Mouse (Mus musculus) heart, adult 18-20 months (tissue): ENCODE measurements at regions not wholly inside any gene's neighbourhood (a gene's known extent, or its start where the extent isn't known, plus 50 kb on each side); places are given as distances from the start of the nearest gene placed in this dataset.

Source experiments
- DNase-seq, 2 experiments: peaks; one replicate each; pipeline ENCODE4 v3.0.0; 2021 to 2022; ENCODE audit warnings: mixed read lengths in 1 of 2

DNA sequence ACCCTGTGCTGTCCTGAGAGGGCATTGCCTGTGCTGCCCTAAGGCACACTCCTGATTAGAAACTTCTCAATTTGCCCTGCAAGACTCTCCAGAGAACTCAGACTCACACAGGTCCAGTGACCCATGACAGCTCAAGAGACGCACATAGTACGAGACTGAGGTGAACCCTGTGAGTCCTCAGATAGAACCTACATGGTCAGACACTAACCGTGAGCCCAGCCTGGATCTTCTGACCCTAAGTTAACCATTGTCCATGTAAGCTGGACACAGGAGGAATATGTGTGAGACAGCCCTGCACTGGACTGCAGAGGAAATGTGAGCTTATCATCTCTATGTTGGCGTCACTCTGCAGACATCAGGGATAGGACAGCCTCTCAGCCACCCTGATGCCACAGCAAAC is 91.4 kb upstream of the Selenok start:
- DNase-seq: no peak

DNA sequence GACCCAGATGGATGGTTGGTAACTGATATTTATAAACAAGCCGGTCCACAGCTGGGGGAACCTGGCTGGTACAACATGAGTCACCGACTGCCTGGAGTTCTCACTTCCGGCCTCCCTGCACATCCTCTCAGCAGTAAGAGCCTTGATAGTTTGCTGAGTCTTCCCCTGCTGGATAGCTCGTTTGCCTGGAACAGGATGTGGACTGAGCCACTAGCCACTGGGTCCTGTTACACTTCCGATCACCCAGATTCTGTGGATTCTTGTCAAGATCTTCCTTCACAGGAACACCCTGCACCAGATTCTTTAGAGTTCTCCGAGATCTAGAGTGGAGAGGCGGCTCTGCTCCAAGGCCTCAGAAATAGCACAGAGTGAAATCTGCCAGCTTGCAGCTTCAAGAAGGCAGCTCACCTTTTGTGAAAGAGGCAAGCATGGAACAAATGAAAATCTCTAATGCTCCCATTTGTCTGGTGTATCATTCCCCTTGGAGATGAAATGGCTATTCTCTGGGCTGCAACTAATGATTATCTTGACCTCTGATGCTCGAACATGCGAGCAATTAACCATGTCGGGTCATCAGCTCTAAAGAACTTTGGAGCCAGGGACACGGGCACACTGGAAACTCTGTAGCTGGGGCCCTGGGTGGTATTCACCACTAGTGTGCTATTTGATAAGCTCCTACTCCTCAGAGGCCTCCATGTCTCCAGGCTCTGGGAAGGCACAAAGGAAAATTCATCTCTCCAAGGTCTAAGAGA is 90.3 kb upstream of the Selenok start:
- peak in 1 of 2 experiments; percentile 2 for DNase-seq

DNA sequence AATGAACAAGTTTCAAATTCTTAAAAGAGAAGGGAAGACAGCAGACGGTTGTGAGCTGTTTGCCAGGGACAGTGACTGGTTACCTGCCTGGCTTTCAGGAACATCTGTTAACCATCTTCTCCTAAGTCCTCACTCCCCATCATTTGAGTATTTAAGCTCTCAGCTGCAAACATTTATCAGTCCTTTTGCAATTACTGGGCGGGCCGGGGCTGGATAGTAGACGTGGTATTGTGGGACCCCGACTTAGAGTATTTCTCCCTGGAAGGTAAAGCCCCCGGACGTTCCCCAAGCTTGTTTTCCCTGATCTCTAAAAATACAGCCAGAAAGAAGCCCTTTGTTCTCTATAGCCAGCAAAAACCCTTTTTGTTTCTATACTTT is 89.7 kb upstream of the Selenok start:
- no peak for DNase-seq

DNA sequence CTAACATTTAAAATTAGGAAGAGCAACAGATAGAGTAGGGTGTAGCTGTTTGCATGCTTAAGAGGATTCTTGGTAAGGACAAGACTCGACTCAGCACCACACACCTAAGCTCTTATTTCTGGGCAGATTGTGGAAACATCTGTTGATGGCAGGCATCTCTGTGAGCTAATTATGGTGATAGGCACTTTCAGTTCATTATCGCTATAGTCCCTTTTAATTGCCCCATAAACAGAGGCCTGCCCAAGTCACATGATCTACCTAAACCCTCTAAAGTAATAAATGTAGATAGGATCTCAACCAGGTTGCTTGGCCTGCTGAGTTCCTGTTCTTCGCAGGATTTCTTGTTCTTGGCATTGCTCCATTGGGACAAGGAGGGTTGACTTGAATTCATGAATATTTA is 88.8 kb upstream of the Selenok start:
- DNase-seq: no peak

DNA sequence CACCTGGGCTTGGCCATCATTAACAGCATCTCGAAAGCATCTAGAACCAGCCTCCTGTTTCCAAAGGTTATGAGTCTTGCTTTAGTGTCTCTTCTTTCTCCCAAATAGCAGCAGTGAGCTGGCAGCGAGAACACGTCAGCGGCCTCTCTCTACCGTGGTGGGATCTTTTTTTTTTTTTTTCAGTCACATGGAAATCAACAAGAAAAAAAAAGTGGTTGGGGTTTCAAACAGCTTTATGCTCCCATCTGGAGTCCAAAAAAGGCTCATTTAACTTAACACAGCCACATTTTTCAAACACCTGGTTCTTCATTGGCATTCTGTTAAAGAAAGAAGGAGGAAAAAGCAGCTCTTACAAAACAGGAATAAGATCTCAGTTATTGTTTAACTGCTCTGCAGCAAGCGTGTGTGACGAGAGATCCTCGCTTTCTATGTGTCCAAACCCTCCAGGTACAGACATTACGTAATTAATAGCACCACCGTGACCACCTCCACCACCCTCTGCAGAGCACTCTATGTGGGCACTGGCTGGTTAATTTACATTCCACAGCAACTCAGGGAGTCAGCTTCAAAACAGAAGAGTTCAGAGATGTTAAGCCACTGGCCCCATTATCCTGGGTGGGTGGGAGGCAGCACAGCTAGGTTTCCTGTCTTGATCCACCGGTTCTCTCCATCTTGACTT is 85.3 kb upstream of the Selenok start:
- no peak for DNase-seq

DNA sequence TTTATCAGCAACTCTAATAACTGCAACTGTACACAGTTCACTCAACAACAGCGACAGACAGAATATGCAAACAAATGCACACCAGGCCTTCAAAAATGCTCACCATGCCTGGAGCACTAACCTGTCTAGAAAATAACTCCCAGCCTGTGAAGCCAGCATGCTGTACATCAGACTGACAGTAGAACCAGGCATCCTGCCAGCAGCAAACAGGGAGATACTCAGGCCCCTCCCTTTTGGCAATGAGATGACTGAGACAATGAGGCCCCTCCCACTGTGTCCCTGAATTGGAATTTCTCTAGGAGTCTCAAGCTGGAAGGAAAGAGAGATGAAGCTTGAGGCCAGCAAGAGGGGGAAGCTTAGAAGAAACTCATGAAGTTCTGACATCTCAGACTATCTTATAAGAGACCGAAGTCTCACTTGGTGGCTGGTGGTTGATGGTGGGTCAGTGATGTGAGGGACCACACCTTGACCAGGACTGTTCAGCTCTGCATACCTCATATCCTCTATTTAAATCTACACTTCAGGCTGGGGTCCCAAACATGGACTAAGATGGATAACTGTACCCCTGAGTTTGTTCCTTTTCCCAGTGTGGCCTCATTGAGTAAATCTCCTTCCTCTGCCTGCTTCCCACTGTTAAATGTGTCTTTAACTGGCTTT is 72.6 kb upstream of the Selenok start:
- DNase-seq: peak; percentile 68 to 77

DNA sequence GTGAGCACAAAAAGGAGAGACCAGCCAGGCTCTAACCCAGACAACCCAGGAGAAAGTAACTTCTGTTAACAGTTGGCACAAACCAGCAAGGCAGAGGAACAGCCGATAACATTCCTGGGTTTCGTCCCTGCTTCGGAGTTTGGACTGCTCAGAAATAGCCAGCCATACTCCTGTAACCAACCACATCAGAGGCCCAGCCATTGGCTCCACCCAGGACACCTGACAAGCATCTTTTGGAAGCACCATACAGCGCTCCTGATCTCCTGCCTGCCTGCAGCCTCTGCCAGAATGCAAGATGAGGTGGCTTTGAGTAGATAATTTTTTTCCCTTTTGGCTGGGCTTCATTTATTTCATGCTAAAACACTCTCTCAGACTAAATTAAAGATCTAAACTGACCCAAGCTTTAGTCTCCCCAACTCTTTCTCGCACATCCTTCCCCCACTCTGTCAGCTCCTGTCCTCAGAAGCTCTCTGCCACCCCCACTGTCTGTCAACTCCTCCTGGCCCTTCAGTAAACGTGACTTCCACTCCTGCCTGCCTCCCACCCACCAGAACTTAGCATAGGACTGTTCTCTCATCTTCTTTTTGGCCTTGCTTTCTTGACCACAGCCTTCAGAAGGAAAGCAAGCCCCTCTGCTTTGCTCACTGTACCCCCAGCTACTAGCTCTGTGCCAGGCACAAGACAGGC is 72.0 kb upstream of the Selenok start:
- DNase-seq: peak; percentile 8 to 10

- DNase-seq: peak; percentile 52 to 66
Measured at GRCm38 (mm10) chr14:29900931-29901330, 67.2 kb upstream of the Selenok start.

GRCm38 (mm10) chr14:29903574-29903973 is 64.5 kb upstream of the Selenok start:
- DNase-seq: no peak

GRCm38 (mm10) chr14:29904856-29905255 is 63.3 kb upstream of the Selenok start:
- peak; percentile 40 to 61 for DNase-seq

- no peak for DNase-seq
Measured at GRCm38 (mm10) chr14:29909741-29910140, 58.4 kb upstream of the Selenok start.
